Mouse (Mus musculus) cerebellum, adult 8-10 months (tissue): ENCODE measurements around the gene Olfr96.
"Not testable (repeated sequence)": the region's sequence is repeated elsewhere in the genome, so short reads cannot be mapped to it uniquely, and the experiment has no call there.

Experiments used
- DNase-seq: peaks from one replicate; pipeline ENCODE4 v3.0.0; 2022

Gene Olfr96

GRCm38 (mm10) chr17:37219846-37220245, at the start of gene Olfr96:
Gene Olfr96, plus strand, starts transcription at chr17:37220146.
- DNase-seq = no peak

GRCm38 (mm10) chr17:37185474-37185873, 34.5 kb upstream of the Olfr96 start:
- no peak for DNase-seq

- peak; percentile 23 for DNase-seq
Measured at GRCm38 (mm10) chr17:37190711-37191110, 29.2 kb upstream of the Olfr96 start.

GRCm38 (mm10) chr17:37193032-37193431, 26.9 kb upstream of the Olfr96 start:
- no peak for DNase-seq

- no peak for DNase-seq
Measured at GRCm38 (mm10) chr17:37193656-37194055, 26.3 kb upstream of the Olfr96 start, which contains the start of gene Ubd. Gene Ubd, plus strand, starts transcription at chr17:37193892.

- DNase-seq = no peak
Measured at GRCm38 (mm10) chr17:37194782-37195181, 25.2 kb upstream of the Olfr96 start.

- DNase-seq = no peak
Measured at GRCm38 (mm10) chr17:37196845-37197724, 22.9 kb upstream of the Olfr96 start.

GRCm38 (mm10) chr17:37200894-37201293, 19.1 kb upstream of the Olfr96 start, which contains the start of gene Olfr94:
Gene Olfr94, minus strand, starts transcription at chr17:37200994.
- DNase-seq = no peak

GRCm38 (mm10) chr17:37203206-37203916, 16.6 kb upstream of the Olfr96 start:
- peak; percentile 71 for DNase-seq

- no peak for DNase-seq
Measured at GRCm38 (mm10) chr17:37203917-37204236, 16.1 kb upstream of the Olfr96 start.

- DNase-seq = no peak
Measured at GRCm38 (mm10) chr17:37210884-37211768, 8.8 kb upstream of the Olfr96 start.

GRCm38 (mm10) chr17:37213018-37213417, 6.9 kb upstream of the Olfr96 start, which contains the start of gene Olfr95:
Gene Olfr95, minus strand, starts transcription at chr17:37213118.
- DNase-seq = no peak

- DNase-seq = no peak
Measured at GRCm38 (mm10) chr17:37218486-37218885, 1.5 kb upstream of the Olfr96 start.

- no peak for DNase-seq
Measured at GRCm38 (mm10) chr17:37221879-37222278, 1.9 kb downstream of the Olfr96 start.

GRCm38 (mm10) chr17:37237230-37237629, 17.3 kb downstream of the Olfr96 start, which contains the start of gene Olfr97:
Gene Olfr97, minus strand, starts transcription at chr17:37237330.
- DNase-seq = not testable (repeated sequence)

- DNase-seq = no peak
Measured at GRCm38 (mm10) chr17:37242198-37242597, 22.3 kb downstream of the Olfr96 start.

GRCm38 (mm10) chr17:37246715-37247114, 26.8 kb downstream of the Olfr96 start:
- no peak for DNase-seq

- no peak for DNase-seq
Measured at GRCm38 (mm10) chr17:37249460-37249859, 29.5 kb downstream of the Olfr96 start.

- DNase-seq = no peak
Measured at GRCm38 (mm10) chr17:37250544-37250943, 30.6 kb downstream of the Olfr96 start.

GRCm38 (mm10) chr17:37263626-37264025, 43.7 kb downstream of the Olfr96 start, which contains the start of gene Olfr98:
Gene Olfr98, minus strand, starts transcription at chr17:37263749.
- no peak for DNase-seq

- peak; percentile 55 for DNase-seq
Measured at GRCm38 (mm10) chr17:37270058-37270701, 50.2 kb downstream of the Olfr96 start, which contains the start of gene H2-M3. Gene H2-M3, plus strand, starts transcription at chr17:37270220.

- DNase-seq = no peak
Measured at GRCm38 (mm10) chr17:37270702-37271092, 50.8 kb downstream of the Olfr96 start.
